Mouse (Mus musculus) gastrocnemius, postnatal 25 days (tissue): ENCODE results near the gene Olfr145. TPM values are rescaled to one million over a fixed set of nuclear protein-coding genes. Genes with fewer than 3 reads are reported as not detected.

Experiments
- DNase-seq: peaks from one replicate; pipeline ENCODE4 v3.0.0; 2022
- long read RNA-seq, 2 experiments: library from polyadenylated mRNA; stranded (forward); transcript quantifications; one replicate each; pipeline ENCODE4 v2.0.0; 2021
- total RNA-seq, 2 experiments: library from RNA; stranded (reverse); gene quantifications; 1 replicate in 1 of 2; 2 replicates in 1 of 2; pipeline ENCODE4 v1.2.3; 2021

Olfr145 gene
- total RNA-seq, result not detected
- long read RNA-seq, experiment 1, result 0 reads
- long read RNA-seq, experiment 2, result 0 reads

DNA sequence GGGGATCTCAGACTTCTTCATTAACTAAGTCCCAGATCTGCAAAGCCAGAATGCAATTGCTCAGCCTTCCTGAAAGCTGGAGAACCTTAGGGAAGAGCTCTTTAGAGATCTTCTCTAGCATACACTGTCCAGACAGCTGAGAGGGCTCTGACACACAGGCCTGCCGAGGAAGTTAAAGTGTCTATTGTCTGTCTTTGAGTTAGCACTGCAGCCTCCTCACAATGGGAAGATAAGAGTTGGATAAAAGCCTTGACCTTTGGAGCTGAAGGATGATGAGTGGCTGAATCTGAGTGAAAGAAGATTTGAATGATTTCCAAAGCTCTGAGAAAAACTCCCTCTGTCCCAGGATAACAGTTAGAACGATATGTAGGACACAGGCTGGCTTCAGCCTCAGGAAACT is at the start of gene Olfr145:
Gene Olfr145 (plus strand): TSS at position 64 of the 400 bp plus-strand sequence.
- DNase-seq, result no peak

GRCm38 (mm10) chr9:37849267-37849666 is 47.3 kb upstream of the Olfr145 start:
- no peak for DNase-seq

- DNase-seq, result no peak
Observed at GRCm38 (mm10) chr9:37853969-37854368, 42.6 kb upstream of the Olfr145 start, which contains the start of gene Olfr877. Gene Olfr877 (plus strand): TSS chr9:37854269.

DNA sequence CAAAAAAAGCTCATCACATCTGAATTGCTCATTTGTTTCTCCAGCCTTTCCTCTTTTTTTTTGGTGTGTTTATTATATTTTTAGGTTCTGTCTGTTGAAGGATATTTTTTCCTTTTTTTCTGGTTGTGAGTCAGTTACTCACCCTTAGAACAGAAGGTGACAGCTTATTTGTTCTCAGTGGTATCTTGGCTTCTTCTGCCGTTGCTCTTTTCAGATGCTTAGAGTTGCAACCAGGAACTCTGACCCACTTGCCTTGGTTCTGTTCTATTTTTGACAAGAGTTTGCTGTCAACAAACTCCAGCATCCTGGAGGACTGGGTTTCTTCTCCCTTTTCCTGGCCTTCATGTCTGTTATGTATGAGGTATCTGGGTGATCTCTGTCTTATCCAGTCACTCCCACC is 33.2 kb upstream of the Olfr145 start:
- DNase-seq, result no peak

DNA sequence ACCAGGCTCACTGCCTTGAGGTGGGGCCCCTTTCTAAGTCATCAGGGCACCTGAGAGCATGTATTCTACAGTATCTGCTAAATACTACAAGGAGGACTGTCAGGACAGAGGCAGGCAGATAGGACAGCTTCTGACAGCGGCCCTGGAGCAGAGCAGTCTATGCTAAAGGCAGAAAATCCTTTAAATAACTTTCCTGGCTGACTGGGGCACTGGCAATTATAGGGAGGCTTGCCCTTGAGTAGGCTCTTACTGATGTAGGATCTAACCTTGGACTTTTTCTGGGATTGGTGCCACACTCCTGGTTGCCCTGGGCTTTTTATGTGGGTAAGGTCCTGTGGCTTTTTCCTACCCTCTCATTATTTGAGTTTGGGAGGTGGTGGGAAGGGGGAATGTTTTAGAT is 26.3 kb upstream of the Olfr145 start:
- no peak for DNase-seq

- DNase-seq, result no peak
Observed at GRCm38 (mm10) chr9:37871097-37871496, 25.4 kb upstream of the Olfr145 start.

- no peak for DNase-seq
Observed at GRCm38 (mm10) chr9:37871536-37871935, 25.0 kb upstream of the Olfr145 start.

DNA sequence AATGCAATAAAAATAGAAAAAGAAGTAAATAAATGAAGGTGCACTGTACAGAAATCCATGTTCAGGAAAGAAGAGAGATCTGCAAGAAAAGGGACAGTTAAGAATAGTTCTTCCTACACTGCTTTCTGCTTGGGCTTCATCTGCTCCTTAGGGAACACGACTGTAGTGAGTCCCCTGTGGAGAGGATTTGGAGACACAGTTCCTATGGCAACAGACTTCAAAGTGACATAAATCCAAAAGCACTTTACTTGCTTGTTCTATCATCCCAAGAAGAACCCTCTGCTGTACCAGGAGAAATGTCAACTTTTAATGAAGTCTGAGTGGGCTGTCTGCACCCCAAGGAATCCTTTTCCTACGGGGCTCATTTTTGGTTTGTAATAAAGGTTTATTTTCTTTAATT is 5.6 kb upstream of the Olfr145 start:
- no peak for DNase-seq

DNA sequence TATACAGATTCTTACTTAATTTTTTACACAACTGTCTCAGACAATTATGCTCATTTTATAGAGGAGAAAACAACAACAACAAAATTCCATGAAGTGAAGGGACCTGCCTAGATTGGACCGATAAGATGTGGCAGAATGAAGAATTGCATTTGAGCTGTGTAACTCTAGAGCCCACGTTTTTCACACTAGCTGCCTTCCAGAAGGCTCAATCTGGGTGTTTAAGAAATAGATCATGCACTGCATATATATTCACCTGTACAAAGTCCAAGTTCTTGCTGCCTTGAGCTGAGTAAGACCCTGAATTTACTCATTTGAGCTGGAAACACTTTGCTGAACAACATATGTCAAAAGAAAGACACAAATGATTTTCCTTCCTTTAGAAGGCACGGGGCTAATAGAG is 9.0 kb downstream of the Olfr145 start:
- DNase-seq, result no peak

- DNase-seq, result no peak
Observed at GRCm38 (mm10) chr9:37917540-37917939, 21.0 kb downstream of the Olfr145 start, which contains the start of gene Olfr878. Gene Olfr878 (plus strand): TSS chr9:37917840.

GRCm38 (mm10) chr9:37918018-37918417 is 21.5 kb downstream of the Olfr145 start:
- DNase-seq, result no peak

- DNase-seq, result no peak
Observed at GRCm38 (mm10) chr9:37924194-37924593, 27.7 kb downstream of the Olfr145 start.

DNA sequence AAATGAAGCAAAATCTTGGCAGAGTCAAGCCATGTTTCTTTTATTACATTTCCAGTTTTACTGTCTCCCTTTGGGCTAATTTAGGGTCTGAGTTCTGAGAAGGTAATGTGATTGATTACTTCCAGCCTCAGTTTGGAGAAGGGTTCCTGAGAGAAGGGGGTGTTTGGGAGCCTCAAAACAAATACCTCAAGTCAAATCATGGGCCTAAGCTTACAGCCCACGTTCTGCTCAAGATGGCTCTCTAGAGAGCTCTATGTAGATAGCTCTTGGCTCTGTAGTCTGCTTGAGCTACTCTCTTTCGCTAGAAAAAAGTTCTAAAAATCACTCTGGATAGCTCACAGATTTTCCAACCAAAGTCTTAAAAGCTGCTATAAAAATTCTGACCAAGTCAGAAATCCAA is 28.9 kb downstream of the Olfr145 start:
- no peak for DNase-seq

GRCm38 (mm10) chr9:37926019-37927013 is 29.8 kb downstream of the Olfr145 start:
- DNase-seq, result no peak

GRCm38 (mm10) chr9:37932519-37932918 is 36.0 kb downstream of the Olfr145 start:
- no peak for DNase-seq

DNA sequence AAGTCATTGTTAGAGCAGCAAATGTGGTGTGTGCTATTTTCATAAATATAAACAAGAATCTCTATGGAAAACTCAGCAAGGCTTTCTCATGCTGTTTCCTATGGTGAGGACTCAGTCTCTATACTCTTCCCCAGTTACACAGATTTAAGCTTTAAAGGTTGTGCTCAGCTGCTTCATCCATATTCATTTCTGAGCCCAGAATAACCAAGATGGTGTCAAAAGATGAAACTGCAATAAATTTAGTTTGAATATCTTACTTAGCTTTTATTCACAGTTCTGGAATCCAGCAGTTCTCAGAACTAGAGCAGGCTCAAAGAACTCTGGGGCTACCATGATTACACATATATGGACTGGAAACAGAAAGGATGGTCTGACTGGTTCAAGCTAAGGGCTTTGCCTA is 37.6 kb downstream of the Olfr145 start:
- DNase-seq, result no peak

- DNase-seq, result no peak
Observed at GRCm38 (mm10) chr9:37941167-37941566, 44.6 kb downstream of the Olfr145 start.

Other genes starting within 250 kb of the Olfr145 start
- gene Tbrg1, start 239.4 kb upstream of the Olfr145 start, total RNA-seq, result 10 to 100 TPM; 28.7 to 32.5 TPM
- not detected for gene Panx3, start 227.5 kb upstream of the Olfr145 start, total RNA-seq
- not detected for gene Olfr160, start 180.5 kb upstream of the Olfr145 start, total RNA-seq
- not detected for gene Olfr874, start 151.6 kb upstream of the Olfr145 start, total RNA-seq
- not detected for gene Olfr875, start 124.9 kb upstream of the Olfr145 start, total RNA-seq
- gene Olfr876, start 93.7 kb upstream of the Olfr145 start, total RNA-seq, result not detected
- gene Olfr877, start 42.5 kb upstream of the Olfr145 start, total RNA-seq, result not detected
- not detected for gene Olfr878, start 21.1 kb downstream of the Olfr145 start, total RNA-seq
- not detected for gene Olfr881, start 95.1 kb downstream of the Olfr145 start, total RNA-seq
- gene Olfr883, start 129.1 kb downstream of the Olfr145 start, total RNA-seq, result not detected
- gene Olfr884, start 149.8 kb downstream of the Olfr145 start, total RNA-seq, result not detected
- gene Olfr885, start 164.6 kb downstream of the Olfr145 start, total RNA-seq, result not detected
- gene Olfr887, start 187.3 kb downstream of the Olfr145 start, total RNA-seq, result not detected
- gene Olfr888, start 211.4 kb downstream of the Olfr145 start, total RNA-seq, result not detected
- gene Olfr889, start 218.5 kb downstream of the Olfr145 start, total RNA-seq, result not detected
- not detected for gene Olfr890, start 245.8 kb downstream of the Olfr145 start, total RNA-seq